Mouse (Mus musculus): ENCODE data around the gene Mrps11. TPM values are rescaled to one million over a fixed set of nuclear protein-coding genes. Genes with fewer than 3 reads are reported as not detected.

The Mrps11 gene
- total RNA-seq, 2 experiments from 2014 or later = 37.5 to 40.2 TPM

GRCm38 (mm10) chr7:78791359-78792222 is 8.7 kb downstream of the Mrps11 start:
- peak; percentile 47 for DNase-seq
- intact Hi-C loops (cut with DNase I) = loop anchor here (1.0 kb wide), 1 partner anchor 99 kb away; no protein-coding TSS in a partner anchor

GRCm38 (mm10) chr7:78793895-78794570 is 11.1 kb downstream of the Mrps11 start:
- DNase-seq = no peak
- intact Hi-C loops (cut with DNase I) = no loop called here

DNA sequence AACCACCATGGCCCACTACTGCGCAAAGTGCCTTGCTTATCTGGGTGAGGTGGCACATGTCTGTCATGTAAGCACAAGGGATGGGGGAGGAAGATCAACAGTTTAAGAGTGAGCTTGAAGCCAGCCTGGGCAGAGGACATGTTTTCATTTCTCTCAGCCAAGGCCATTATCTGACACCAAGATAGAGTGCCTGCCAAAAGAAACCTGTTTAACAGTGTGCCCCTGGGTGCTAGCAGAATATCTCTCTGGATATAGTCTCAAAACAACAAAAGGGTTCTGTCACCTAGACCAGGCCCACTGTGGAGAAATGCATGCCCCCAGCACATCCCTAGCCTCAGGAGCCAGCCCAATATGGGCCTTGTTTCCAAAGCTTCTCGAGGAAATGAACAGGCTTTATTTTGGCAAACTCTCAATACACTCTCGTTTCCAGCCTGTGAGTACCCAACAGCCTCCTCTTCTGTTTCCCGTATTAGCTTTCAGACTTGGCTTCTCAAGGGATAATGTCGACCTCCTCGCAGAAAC is 11.7 kb downstream of the Mrps11 start:
- intact Hi-C loops (cut with DNase I) = no loop called here
- no peak for DNase-seq

GRCm38 (mm10) chr7:78796624-78797023 is 13.7 kb downstream of the Mrps11 start:
- intact Hi-C loops (cut with DNase I) = no loop called here
- no peak for DNase-seq

DNA sequence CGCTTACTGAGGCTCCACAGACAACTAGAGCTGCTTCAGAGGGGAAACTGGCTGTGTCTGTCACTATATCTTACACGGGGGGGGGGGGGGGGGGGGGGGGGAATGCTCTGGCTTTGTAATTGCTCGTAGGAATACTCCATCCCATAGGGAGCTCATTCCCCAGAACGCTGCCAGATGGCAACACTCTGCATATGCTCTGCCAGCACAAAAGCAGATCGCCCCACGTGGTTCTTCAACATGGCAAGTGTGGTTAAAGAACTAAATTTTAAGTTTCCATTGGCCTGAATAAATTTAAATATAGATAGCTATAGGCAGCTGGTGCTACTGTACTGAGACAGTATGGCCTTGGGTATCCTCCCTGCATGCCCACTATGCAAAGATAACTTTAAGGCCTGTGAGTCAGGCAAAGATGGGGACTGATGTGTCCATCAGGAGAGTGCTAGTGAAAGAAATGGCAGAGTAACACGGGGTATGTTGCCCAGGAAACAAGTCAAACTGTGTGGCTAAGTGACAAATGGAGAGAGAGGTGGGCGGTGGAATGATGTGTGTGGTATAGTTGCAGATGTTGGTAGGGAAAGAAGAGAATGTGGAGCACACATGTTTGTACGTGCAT is 15.0 kb downstream of the Mrps11 start:
- DNase-seq = peak; percentile 64
- intact Hi-C loops (cut with DNase I) = no loop called here

DNA sequence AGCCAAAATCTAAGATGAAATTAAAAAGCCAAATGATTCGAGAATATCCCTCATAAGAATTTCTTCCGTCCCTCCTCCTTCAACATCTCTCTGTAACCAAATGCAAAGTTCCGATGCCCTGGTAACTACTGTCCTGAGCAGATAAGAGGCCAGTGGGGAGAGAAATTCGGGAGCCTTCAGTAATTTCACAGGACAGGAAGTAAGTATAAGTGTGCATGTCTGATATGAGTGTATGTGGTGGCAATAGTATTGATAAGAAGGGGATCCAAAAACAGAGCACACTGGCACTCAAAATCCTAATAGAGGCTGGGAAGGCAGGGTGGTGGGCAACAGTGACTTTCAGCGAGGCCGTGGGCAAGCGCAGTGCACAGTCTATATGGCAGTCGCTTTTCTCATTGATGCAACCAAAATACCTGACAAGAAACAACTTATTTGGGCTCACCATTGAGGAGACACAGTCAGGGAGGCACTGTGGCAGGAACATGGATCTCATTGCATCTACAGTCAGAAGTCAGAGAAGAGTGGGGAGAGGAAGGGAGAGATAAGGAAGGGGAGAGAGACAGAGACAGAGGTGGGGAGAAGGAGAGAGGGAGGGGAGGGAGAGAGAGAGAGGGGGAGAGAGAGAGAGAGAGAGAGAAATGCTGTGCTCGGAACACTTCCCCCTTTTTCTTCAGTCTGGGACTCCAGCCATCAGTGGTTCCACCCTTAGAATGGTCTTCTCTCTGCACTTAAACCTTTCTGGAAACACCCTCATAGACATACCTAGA is 17.0 kb downstream of the Mrps11 start:
- intact Hi-C loops (cut with DNase I) = no loop called here
- DNase-seq = no peak

DNA sequence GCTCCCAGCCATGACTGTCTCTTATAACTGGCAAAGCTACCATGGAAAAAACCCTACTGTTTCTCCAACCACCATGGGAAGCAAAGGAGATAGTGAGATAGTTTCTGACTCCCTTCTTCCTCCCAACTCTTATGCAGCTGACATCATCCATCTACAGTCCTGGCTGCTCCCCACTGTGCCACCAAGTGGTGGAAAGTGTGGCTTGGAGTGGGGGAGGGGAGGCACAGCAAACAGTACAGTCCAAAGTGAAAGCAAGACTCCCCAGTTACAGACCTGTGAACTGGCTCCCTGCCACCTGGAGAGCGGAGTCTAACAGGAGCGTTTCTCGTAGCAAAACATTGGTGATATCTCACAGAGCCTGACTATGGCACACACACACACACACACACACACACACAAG is 20.9 kb downstream of the Mrps11 start:
- DNase-seq = no peak
- intact Hi-C loops (cut with DNase I) = no loop called here

DNA sequence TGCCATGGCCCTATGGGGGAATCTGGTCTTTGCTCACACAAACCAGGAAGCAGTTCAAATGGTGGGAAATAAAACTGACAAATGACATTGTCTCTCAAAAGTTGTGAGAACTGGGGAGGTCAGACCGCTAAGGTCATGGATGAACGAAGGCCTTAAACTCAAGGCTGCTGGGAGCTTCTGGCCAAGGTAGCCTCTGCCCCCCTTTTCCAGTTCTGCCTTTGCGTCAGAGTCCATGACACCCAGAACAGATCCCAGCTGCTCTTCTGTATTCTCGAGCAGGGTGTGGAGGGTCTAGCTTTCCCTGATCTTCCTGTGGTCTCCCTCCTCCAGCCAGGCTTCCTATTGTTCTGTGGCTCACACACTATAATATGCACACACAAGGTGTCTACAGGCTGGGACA is 24.3 kb downstream of the Mrps11 start:
- intact Hi-C loops (cut with DNase I) = no loop called here

GRCm38 (mm10) chr7:78813791-78814190 is 30.9 kb downstream of the Mrps11 start:
- intact Hi-C loops (cut with DNase I) = no loop called here
- DNase-seq = peak; percentile 67

More for the DNA sequence above, 24.3 kb downstream of the Mrps11 start:
- no peak for DNase-seq

DNA sequence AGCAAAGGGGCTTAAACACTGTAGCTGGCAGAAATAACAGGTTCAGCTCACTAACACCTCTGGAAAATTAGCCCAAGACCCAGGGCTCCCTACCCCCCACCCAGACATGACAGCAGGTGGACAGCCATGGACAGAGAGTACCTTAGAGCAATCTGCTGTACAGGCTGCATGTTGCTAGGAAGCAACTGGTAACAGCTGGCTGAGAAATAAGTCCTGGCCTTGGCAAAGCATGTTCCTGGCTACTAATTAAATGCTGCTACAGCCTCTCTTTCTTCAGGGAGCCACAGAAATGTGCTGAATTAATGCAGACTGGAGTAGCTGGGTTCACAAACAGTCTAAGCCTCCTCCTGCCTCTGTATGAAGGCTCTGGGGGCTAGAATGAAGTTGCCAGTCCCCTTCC is 31.8 kb downstream of the Mrps11 start:
- DNase-seq = no peak
- intact Hi-C loops (cut with DNase I) = no loop called here

DNA sequence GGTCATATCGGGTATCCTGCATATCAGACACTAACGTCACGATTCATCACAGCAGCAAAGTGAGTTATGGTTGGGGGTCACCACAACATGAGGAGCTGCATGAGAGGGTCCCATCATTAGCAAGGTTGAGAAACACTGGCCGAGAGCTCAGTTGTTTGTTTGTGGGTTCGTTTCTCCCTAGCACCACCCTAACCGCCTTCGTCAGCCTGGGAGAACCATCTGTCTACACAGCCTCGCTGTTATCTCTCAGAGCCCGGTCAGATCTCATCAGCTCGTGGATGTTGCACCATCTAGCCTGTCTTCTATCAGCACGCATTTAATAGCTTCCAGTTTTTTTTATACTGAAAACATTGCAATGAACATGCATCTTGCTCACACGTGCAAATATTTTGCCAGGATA is 35.4 kb downstream of the Mrps11 start:
- intact Hi-C loops (cut with DNase I) = no loop called here
- DNase-seq = no peak

DNA sequence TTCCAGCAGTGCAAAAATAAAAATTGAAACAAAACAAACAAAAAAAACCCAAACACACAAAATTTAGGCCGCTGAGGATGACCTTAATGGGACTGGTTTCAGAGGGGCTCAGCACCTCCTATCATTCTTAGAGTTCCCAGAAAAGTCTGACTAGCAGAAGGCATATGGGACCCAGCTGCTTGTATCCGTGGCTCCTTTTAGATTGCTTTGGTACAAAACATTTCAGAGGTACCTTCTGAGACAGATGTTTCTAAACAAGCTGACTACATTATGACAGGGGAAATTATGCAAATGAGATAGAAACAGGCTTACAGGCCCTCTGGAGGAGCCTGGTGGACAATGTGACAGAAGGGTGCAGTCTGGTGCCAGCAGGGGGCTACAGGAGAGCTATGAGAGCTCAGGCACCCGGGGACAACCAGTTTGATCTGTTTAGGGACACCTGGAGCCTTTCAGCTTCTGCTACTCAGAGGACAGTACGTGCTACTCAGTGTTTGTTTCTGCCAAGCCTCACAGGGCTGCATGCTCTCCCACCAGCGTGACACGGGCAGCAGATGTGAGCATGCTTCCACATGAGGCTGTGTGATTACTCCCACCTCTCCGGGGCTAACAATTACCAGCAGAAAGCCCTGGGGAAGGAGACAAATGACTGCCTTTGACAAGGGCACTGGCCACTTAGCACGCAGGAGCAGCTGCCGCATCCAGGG is 43.9 kb downstream of the Mrps11 start:
- intact Hi-C loops (cut with DNase I) = no loop called here
- DNase-seq = no peak

DNA sequence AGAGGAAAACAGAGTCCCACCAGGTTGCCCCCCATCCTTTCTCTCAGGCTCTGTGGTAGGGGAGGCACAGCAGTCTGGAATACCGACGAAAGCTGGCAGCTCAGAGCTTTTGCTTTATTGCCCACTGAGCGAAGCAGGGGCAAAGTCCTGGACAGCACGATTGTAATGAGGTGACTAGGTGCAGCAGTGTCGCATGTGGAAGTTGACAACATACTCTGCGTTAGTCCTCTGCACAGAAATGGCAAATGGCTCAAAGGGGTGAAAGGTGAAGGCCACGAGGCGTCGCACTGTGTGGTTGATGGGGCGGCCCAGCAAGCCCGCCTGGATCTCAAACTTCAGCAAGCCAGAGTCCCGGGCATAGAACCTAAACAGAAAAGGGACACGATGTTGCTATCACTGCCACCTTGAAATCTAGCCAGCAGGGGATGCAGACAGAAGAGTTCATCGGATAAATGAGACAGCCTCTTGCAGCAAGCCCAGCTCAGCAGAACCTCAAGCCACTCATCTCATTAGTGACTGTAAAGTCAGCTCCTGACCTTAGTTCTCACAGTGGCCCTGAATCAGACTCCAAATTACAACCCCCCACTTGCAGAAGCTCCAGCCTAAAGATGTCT is 44.9 kb downstream of the Mrps11 start:
- intact Hi-C loops (cut with DNase I) = no loop called here
- DNase-seq = no peak

GRCm38 (mm10) chr7:78835656-78836055 is 52.7 kb downstream of the Mrps11 start:
- intact Hi-C loops (cut with DNase I) = no loop called here

DNA sequence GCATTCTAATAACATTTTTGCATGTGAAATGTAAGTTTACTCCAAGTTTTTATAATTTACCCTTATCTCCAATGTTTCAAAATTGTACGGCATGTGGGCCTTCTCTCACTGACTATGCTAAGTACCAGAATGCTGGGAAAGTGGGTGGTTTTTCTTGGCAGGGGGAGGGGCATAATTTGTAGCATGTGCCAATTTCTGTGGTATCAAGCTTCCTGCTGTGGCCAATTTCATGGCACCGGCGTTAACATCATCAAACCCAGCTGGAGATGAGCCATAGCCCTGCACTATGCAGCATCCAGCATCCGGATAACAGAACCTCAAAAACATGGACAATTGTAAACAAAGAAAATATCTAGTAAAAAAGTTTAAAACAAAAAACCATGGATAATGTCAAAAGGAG is 54.3 kb downstream of the Mrps11 start:
- intact Hi-C loops (cut with DNase I) = no loop called here
- DNase-seq = no peak

More at GRCm38 (mm10) chr7:78835656-78836055, 52.7 kb downstream of the Mrps11 start:
- DNase-seq = no peak

- DNase-seq = no peak
- intact Hi-C loops (cut with DNase I) = no loop called here
These were observed 58.7 kb downstream of the Mrps11 start for GRCm38 (mm10) chr7:78841601-78842000.

All from left cerebral cortex, postnatal 4 days (tissue).